Mouse (Mus musculus): ENCODE measurements at regions not wholly inside any gene's neighbourhood (a gene's known extent, or its start where the extent isn't known, plus 50 kb on each side); places are given as distances from the start of the nearest gene placed in this dataset.

- H3K4me1 ChIP-seq (ENCODE audit: control insufficient read depth in 2 of 2, insufficient read depth in 2 of 2, low read length in 2 of 2, poor library complexity in 1 of 2), result no peaks in the 10 kb centered on the region
- no peaks in the 10 kb centered on the region for H3K36me3 ChIP-seq (ENCODE audit: control insufficient read depth, insufficient read depth, low read length, poor library complexity, severe bottlenecking)
- no peak overlapping the region for H3K4me3 ChIP-seq (ENCODE audit: insufficient read depth in 1 of 2, low read depth in 1 of 2, low read length in 2 of 2, poor library complexity in 1 of 2, severe bottlenecking in 1 of 2)
- in situ Hi-C loops (cut with MboI; ENCODE audit: low sequenced_read_pairs in 2 of 2, unreplicated experiment in 2 of 2), result no loop called here
- no peak overlapping the region for H3K27ac ChIP-seq (ENCODE audit: insufficient read depth, low read depth, low read length, poor library complexity, severe bottlenecking)
- H3K9ac ChIP-seq (ENCODE audit: insufficient read depth, low read depth, low read length, poor library complexity, severe bottlenecking), result no peak overlapping the region
- no peaks in the 10 kb centered on the region for H3K9me3 ChIP-seq (ENCODE audit: control insufficient read depth, insufficient read depth, low read depth, low read length)
- no peak for DNase-seq (ENCODE audit: low read depth, low spot score)
- TF ChIP-seq ZC3H11A (IDR thresholded peaks at IDR 0.05; ENCODE audit: borderline replicate concordance, low read depth, low read length) (no peak), CHD2 (IDR thresholded peaks at IDR 0.05; ENCODE audit: low read depth, low read length) (no peak), HCFC1 (IDR thresholded peaks at IDR 0.05; ENCODE audit: borderline replicate concordance, insufficient read depth, low read length) (no peak), ZNF384 (IDR thresholded peaks at IDR 0.05; ENCODE audit: low read depth, low read length) (no peak), MAFK (IDR thresholded peaks at IDR 0.05; ENCODE audit: insufficient read depth, low read depth, low read length) (no peak)
Observed at GRCm38 (mm10) chr13:111363176-111363739, 108.4 kb downstream of the Actbl2 start.

- Histone ChIP-seq H3K27ac (ENCODE audit: insufficient read depth, low read depth, low read length, poor library complexity, severe bottlenecking) (no peak overlapping the region), H3K9ac (ENCODE audit: insufficient read depth, low read depth, low read length, poor library complexity, severe bottlenecking) (no peak overlapping the region), H3K9me3 (ENCODE audit: control insufficient read depth, insufficient read depth, low read depth, low read length) (no peaks in the 10 kb centered on the region), H3K4me3 (ENCODE audit: insufficient read depth in 1 of 2, low read depth in 1 of 2, low read length in 2 of 2, poor library complexity in 1 of 2, severe bottlenecking in 1 of 2) (no peak overlapping the region), H3K36me3 (ENCODE audit: control insufficient read depth, insufficient read depth, low read length, poor library complexity, severe bottlenecking) (no peaks in the 10 kb centered on the region), H3K4me1 (ENCODE audit: control insufficient read depth in 2 of 2, insufficient read depth in 2 of 2, low read length in 2 of 2, poor library complexity in 1 of 2) (no peaks in the 10 kb centered on the region)
- no peak for TF ChIP-seq ZNF384 (IDR thresholded peaks at IDR 0.05; ENCODE audit: low read depth, low read length)
- no peak for TF ChIP-seq ZC3H11A (IDR thresholded peaks at IDR 0.05; ENCODE audit: borderline replicate concordance, low read depth, low read length)
- TF ChIP-seq HCFC1 (IDR thresholded peaks at IDR 0.05; ENCODE audit: borderline replicate concordance, insufficient read depth, low read length), result no peak
- TF ChIP-seq MAFK (IDR thresholded peaks at IDR 0.05; ENCODE audit: insufficient read depth, low read depth, low read length), result no peak
- TF ChIP-seq CHD2 (IDR thresholded peaks at IDR 0.05; ENCODE audit: low read depth, low read length), result no peak
- in situ Hi-C loops (cut with MboI; ENCODE audit: low sequenced_read_pairs in 2 of 2, unreplicated experiment in 2 of 2), result no loop called here
- DNase-seq (ENCODE audit: low read depth, low spot score), result no peak
Observed at GRCm38 (mm10) chr13:111366871-111367270, 112.1 kb downstream of the Actbl2 start.

GRCm38 (mm10) chr13:111367620-111368019 is 112.8 kb downstream of the Actbl2 start:
- in situ Hi-C loops (cut with MboI; ENCODE audit: low sequenced_read_pairs in 2 of 2, unreplicated experiment in 2 of 2), result no loop called here
- TF ChIP-seq CHD2 (IDR thresholded peaks at IDR 0.05; ENCODE audit: low read depth, low read length) (no peak), ZC3H11A (IDR thresholded peaks at IDR 0.05; ENCODE audit: borderline replicate concordance, low read depth, low read length) (no peak), MAFK (IDR thresholded peaks at IDR 0.05; ENCODE audit: insufficient read depth, low read depth, low read length) (no peak), HCFC1 (IDR thresholded peaks at IDR 0.05; ENCODE audit: borderline replicate concordance, insufficient read depth, low read length) (no peak), ZNF384 (IDR thresholded peaks at IDR 0.05; ENCODE audit: low read depth, low read length) (no peak)
- Histone ChIP-seq H3K27ac (ENCODE audit: insufficient read depth, low read depth, low read length, poor library complexity, severe bottlenecking) (no peak overlapping the region), H3K4me1 (ENCODE audit: control insufficient read depth in 2 of 2, insufficient read depth in 2 of 2, low read length in 2 of 2, poor library complexity in 1 of 2) (no peaks in the 10 kb centered on the region), H3K4me3 (ENCODE audit: insufficient read depth in 1 of 2, low read depth in 1 of 2, low read length in 2 of 2, poor library complexity in 1 of 2, severe bottlenecking in 1 of 2) (no peak overlapping the region), H3K9me3 (ENCODE audit: control insufficient read depth, insufficient read depth, low read depth, low read length) (no peaks in the 10 kb centered on the region), H3K36me3 (ENCODE audit: control insufficient read depth, insufficient read depth, low read length, poor library complexity, severe bottlenecking) (no peaks in the 10 kb centered on the region), H3K9ac (ENCODE audit: insufficient read depth, low read depth, low read length, poor library complexity, severe bottlenecking) (no peak overlapping the region)
- DNase-seq (ENCODE audit: low read depth, low spot score), result no peak

- in situ Hi-C loops (cut with MboI; ENCODE audit: low sequenced_read_pairs in 2 of 2, unreplicated experiment in 2 of 2), result no loop called here
- no peak for DNase-seq (ENCODE audit: low read depth, low spot score)
- H3K9me3 ChIP-seq (ENCODE audit: control insufficient read depth, insufficient read depth, low read depth, low read length), result no peaks in the 10 kb centered on the region
- H3K4me3 ChIP-seq (ENCODE audit: insufficient read depth in 1 of 2, low read depth in 1 of 2, low read length in 2 of 2, poor library complexity in 1 of 2, severe bottlenecking in 1 of 2), result no peak overlapping the region
- H3K36me3 ChIP-seq (ENCODE audit: control insufficient read depth, insufficient read depth, low read length, poor library complexity, severe bottlenecking), result no peaks in the 10 kb centered on the region
- TF ChIP-seq MAFK (IDR thresholded peaks at IDR 0.05; ENCODE audit: insufficient read depth, low read depth, low read length) (no peak), HCFC1 (IDR thresholded peaks at IDR 0.05; ENCODE audit: borderline replicate concordance, insufficient read depth, low read length) (no peak), ZNF384 (IDR thresholded peaks at IDR 0.05; ENCODE audit: low read depth, low read length) (no peak), ZC3H11A (IDR thresholded peaks at IDR 0.05; ENCODE audit: borderline replicate concordance, low read depth, low read length) (no peak), CHD2 (IDR thresholded peaks at IDR 0.05; ENCODE audit: low read depth, low read length) (no peak)
- H3K9ac ChIP-seq (ENCODE audit: insufficient read depth, low read depth, low read length, poor library complexity, severe bottlenecking), result no peak overlapping the region
- peaks cover 0 to 4% of the 10 kb centered on the region in 2 experiments; a peak in 1 of 4 replicates for H3K4me1 ChIP-seq (ENCODE audit: control insufficient read depth in 2 of 2, insufficient read depth in 2 of 2, low read length in 2 of 2, poor library complexity in 1 of 2)
- no peak overlapping the region for H3K27ac ChIP-seq (ENCODE audit: insufficient read depth, low read depth, low read length, poor library complexity, severe bottlenecking)
Observed at GRCm38 (mm10) chr13:111369916-111370315, 115.1 kb downstream of the Actbl2 start.
